Mouse (Mus musculus) CD4-positive, CD25-positive, alpha-beta regulatory T cell, adult 2 months (primary cell): Measurements from ENCODE around the gene Gjc2.
"Not testable (repeated sequence)": the region's sequence is repeated elsewhere in the genome, so short reads cannot be mapped to it uniquely, and the experiment has no call there.

Experiments
- DNase-seq: peaks from one replicate; pipeline ENCODE4 v3.0.0-alpha.2; 2012; ENCODE audit warnings: low read depth, low spot score

Gjc2 gene

GRCm38 (mm10) chr11:59182864-59183331 lies at the start of gene Gjc2:
TSS of gene Gjc2 (minus strand) at chr11:59183213.
- no peak for DNase-seq

- DNase-seq = no peak
Observed at GRCm38 (mm10) chr11:59232797-59233196, 49.8 kb upstream of the Gjc2 start.

DNA sequence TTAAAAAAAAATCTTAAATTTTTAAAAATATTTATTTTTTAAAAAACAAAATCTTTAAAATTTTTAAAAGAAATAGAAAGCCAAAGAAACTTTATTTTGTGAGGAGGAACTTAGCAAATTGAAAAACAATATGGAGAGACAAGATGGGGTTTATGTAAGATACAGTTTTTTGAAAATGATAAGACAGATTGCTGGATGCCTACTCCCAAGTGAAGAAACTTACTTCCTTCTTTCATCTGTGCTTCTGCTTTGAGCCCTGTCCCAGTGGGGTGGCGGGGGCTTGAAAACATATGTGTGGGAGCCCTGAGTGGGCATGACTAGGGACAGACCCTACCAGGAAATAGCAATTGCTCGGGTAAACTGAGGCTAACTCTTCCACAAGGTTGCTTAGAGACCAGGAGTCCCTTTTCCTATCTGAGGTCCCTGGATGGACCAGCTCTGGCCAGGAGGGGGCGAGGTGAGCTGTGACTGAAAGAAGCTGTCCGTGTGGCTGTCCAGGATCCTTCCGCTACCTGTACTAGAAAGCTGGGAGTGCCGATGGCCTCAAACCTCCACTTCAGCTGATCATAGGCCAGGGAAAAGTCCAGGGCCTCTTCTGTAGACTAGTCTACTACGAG lies 47.2 kb upstream of the Gjc2 start:
- peak; percentile 77 for DNase-seq

DNA sequence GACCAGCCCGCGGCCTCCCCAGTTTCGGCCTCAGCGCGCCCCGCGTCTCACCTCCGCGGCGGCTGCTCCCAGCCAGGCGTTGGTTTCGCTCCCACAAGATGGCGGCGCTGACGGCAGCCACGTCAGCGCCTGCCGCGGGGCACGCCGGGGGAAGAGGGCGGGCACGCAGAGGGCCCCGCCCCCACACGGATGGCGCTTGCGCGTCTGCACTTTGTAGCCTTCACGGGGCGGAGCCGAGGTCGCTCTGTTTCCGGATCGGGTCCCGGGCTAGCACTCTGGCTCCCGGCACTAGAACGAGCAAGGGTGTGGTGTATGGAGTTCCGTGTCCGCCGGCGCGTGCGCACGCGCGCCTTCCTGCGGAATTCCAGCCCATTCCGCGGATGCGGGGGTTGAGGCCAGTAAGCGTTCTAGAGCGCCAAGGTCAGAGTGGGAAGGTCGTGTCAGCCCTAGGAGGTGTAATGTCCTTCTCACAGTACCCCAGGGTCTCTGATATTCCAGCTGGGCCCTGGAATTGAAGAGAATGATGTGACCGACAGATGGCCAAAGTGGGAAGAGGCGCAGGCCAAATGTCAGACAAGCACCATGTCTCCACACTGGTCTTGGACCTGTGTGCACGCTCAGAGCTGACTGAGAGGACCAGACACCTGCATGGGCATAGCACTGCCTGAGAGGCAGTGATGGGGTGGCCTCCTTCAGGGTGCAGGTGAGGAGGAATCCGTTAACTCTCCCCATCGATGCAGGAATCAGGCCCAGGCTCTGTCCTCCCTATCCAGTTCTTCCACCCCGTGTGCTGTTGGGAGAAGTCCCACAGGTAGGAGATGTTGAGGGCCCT lies 45.3 kb upstream of the Gjc2 start, which contains the start of gene Arf1:
Gene Arf1 (minus strand): TSS at position 149 of the 832 bp plus-strand sequence.
- DNase-seq = peak; percentile 99

DNA sequence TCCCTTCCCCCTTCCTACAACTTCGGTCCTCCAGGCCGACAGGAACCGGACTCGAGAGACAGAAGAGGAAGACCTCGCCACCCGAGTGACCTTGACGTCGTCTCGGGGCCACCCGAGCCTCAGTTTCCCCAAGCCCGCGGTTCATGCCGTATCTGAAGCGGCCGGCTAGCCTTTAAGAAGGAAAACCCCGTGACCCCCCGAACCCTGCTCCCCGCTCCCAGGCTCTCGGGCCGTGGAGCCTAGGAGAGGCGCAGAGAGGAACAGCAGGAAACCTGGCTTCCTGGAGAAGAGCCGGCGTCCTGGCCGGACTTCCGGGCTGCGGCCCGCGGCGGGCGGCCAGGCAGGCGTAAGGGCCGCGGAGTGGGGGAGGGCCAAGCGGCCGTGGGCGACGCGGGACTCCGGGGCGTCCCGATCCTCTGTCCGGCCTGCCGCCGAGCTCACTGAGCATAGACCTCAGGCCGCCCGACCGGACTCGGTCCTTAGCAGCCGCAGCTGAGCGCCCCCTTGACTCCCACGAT lies 44.6 kb upstream of the Gjc2 start:
- no peak for DNase-seq

- DNase-seq = peak; percentile 33
Observed at GRCm38 (mm10) chr11:59226787-59227603, 44.0 kb upstream of the Gjc2 start.

GRCm38 (mm10) chr11:59226251-59226650 lies 43.2 kb upstream of the Gjc2 start:
- DNase-seq = peak; percentile 40

GRCm38 (mm10) chr11:59225167-59225566 lies 42.2 kb upstream of the Gjc2 start:
- DNase-seq = no peak

DNA sequence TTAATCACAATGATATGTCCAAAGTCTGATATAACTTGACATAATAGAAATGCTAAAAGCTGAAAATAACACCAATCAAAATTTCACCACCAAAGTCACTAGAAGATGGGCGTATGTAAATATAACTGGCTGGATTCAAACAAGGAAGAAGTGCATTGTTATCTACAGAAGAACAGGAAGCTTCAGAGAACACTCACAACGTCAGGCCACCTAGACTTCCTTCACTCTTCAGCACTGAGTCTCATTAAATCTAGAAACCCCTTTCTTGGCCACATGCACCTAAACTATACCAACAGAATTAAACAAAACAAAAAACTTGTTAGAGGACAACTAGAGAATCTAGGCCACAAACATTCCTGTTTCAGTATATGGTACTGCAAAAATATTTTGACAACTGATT lies 41.5 kb upstream of the Gjc2 start:
- DNase-seq = peak; percentile 51

DNA sequence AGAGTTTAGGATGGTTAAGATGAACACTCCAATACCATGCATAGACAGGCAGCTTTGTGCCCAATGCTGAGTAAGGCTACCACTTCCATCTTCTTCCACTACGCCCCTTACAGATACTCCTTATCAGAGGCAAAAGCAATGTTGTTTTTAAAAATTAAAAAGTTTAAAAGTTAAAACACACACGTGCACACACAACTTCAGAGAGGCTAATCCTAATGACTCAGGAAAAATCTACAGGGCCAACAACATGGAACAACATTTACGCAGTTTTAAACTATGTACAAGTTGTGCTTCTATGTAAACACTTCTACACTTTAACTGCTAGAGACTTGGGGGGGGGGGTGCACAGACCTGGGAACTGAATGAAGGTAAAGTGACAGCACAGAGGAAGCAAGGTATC lies 41.0 kb upstream of the Gjc2 start:
- DNase-seq = no peak

GRCm38 (mm10) chr11:59222306-59222705 lies 39.3 kb upstream of the Gjc2 start:
- no peak for DNase-seq

GRCm38 (mm10) chr11:59221604-59222003 lies 38.6 kb upstream of the Gjc2 start:
- no peak for DNase-seq

DNA sequence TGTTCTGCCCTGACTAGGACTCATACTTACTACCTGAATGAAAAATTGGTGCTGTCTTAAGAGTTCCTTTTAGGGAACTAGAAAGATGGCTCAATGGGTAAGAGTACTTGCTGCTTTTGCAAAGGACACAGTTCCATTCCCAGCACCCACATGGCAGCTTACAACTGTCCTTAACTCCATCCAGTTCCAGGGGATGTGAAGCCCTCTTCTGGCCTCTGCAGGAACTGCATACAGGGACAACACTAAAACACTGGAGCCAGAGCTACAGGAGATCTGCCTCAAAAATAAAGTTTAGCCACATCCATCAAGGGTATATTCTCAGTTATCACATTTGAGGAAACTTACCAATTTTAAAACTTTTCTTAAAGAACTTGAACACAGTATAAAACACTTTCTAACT lies 36.1 kb upstream of the Gjc2 start:
- DNase-seq = peak; percentile 74

- no peak for DNase-seq
Observed at GRCm38 (mm10) chr11:59218389-59218998, 35.5 kb upstream of the Gjc2 start.

DNA sequence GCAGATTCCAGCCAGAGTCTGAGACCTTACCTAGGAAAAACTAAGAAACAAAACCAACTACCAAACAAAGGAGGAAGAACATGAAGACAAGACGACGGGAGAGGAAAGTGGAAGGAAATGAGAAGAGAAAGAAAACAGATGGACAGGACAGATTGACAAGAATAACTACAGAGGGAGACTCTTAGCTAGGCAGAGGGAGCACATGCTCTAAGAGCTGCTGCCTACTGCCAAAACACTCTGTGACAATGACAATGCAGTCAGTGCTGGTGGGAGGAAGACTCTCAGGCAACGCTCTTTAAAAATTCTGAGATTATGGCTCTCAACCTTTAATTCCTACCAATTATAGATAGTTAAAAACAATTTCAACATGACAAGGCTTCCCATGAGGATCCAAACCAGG lies 33.9 kb upstream of the Gjc2 start:
- no peak for DNase-seq

- DNase-seq = no peak
Observed at GRCm38 (mm10) chr11:59212892-59213494, 30.0 kb upstream of the Gjc2 start.

GRCm38 (mm10) chr11:59212320-59212719 lies 29.3 kb upstream of the Gjc2 start:
- peak; percentile 78 for DNase-seq

DNA sequence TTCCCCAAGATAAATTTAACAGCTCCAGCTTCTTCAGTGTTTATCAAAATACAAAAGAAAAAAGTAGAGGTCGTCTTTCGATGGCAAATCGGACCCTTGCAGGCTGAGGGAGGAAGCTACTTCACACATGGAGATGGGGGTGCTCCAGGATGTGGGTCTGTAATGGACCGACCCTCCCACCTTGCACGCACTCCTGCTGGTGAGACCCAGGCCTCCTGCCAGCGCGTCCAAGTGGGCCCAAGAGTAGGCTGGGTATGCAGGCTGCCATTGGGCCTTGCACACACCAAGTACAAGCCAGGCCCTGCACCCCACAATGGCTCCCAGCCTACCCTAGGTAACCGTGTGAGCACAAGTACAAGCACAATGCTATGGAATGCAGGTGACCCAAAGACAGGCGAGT lies 28.5 kb upstream of the Gjc2 start:
- DNase-seq = not testable (repeated sequence)

- DNase-seq = no peak
Observed at GRCm38 (mm10) chr11:59210020-59210419, 27.0 kb upstream of the Gjc2 start.

DNA sequence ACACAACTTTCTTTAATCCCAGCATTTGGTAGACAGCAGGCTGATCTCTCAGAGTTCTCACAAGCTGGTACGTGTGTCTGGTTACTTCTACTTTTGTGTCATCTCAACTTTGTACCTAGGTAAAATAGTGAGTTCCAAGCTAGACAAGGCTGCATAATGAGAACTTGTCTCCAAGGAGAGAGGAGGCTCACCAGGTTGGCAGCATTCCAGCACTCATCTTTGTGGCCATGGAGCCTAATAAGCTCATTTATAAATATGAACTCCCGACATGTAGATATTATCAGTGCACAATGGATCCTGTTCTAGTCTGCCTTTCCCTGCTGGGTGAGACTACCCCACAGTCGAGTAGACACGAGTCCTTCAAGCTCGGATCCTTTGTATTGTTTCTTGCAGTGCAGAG lies 26.6 kb upstream of the Gjc2 start:
- no peak for DNase-seq

DNA sequence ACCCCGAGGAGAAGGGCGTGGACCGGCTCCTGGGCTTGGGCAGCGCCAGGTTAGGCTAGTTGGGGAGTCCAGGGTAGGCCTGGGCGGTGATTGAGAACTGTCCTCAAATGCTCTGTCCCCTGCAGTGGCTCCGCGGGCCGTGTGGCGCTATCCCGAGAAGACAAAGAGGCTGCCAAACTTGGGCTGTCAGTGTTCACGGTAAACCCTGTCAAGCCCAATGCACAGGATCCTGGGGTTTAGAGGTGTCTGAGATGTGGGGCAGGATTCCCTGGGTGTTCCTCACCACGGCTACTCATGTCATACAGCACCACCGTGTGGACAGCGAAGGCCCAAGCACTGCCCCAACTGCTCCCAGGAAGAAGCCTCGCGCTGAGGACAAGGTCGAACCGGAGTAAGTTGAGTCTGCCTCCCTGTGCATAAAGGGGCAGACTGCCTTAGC lies 26.0 kb upstream of the Gjc2 start:
- DNase-seq = peak; percentile 70
